Mouse (Mus musculus): ENCODE measurements around the gene Gnmt. TPM values are rescaled to one million over a fixed set of nuclear protein-coding genes. Genes with fewer than 3 reads are reported as not detected.
A peak's percentile ranks its signal among the peaks of the same experiment; 100 is the strongest.

The Gnmt gene
- polyA plus RNA-seq, 1 experiment from 2014 or later, result 0.83 TPM

DNA sequence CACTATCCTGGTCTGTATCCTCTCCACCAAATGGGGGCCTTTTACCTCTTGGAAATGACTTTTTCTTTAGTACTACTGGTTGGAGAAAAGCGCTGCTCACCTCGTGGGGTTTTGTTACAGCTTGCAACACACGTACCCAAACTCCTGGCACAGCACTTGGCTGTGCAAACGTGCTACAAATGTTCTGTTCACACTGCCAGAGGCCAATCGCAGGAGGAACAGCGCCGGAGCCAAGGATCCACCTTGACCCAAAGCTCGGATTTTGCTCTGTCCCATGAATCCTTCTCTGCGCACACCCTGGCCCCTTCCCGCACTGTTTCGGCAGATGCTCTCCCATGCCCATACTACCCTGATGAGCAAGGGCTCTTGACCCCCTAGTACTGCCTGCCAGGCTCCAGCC is 472 bp downstream of the Gnmt start:
- no peak overlapping the region for H3K4me3 ChIP-seq (ENCODE audit: low read depth, low read length)
- H3K27ac ChIP-seq (ENCODE audit: low read length), result no peak overlapping the region
- H3K27me3 ChIP-seq (ENCODE audit: control insufficient read depth, insufficient read depth, low read depth, low read length), result peaks cover 2% of the 10 kb centered on the region; the same call in 1 of the 2 replicates
- no peaks in the 10 kb centered on the region for H3K4me1 ChIP-seq (ENCODE audit: control insufficient read depth, insufficient read depth, low read length)
- no peaks in the 10 kb centered on the region for H3K9me3 ChIP-seq (replicated peaks; ENCODE audit: control insufficient read depth, low read length, poor library complexity, severe bottlenecking)
- ATAC-seq, result no peak
- H3K4me2 ChIP-seq (ENCODE audit: low read length), result no peak overlapping the region
- H3K36me3 ChIP-seq (ENCODE audit: control insufficient read depth, insufficient read depth, low read length), result peaks cover 4% of the 10 kb centered on the region; the same call in 1 of the 2 replicates
- 0 out of 2 replicates have a peak overlapping the region, but pooled peaks have one; percentile 27 for H3K9ac ChIP-seq (ENCODE audit: low read depth, low read length)
- 55% methylated on average over 11 of the region's 11 CpGs for WGBS

GRCm38 (mm10) chr17:46728021-46728420 is 947 bp downstream of the Gnmt start:
- Histone ChIP-seq H3K36me3 (ENCODE audit: control insufficient read depth, insufficient read depth, low read length) (peaks cover 4% of the 10 kb centered on the region; the same call in 1 of the 2 replicates), H3K4me2 (ENCODE audit: low read length) (no peak overlapping the region), H3K9me3 (replicated peaks; ENCODE audit: control insufficient read depth, low read length, poor library complexity, severe bottlenecking) (no peaks in the 10 kb centered on the region), H3K4me1 (ENCODE audit: control insufficient read depth, insufficient read depth, low read length) (no peaks in the 10 kb centered on the region), H3K27ac (ENCODE audit: low read length) (no peak overlapping the region), H3K9ac (ENCODE audit: low read depth, low read length) (no peak overlapping the region), H3K27me3 (ENCODE audit: control insufficient read depth, insufficient read depth, low read depth, low read length) (peaks cover 2% of the 10 kb centered on the region; the same call in 1 of the 2 replicates), H3K4me3 (ENCODE audit: low read depth, low read length) (no peak overlapping the region)
- 40% methylated on average over 6 of the region's 6 CpGs for WGBS
- ATAC-seq, result no peak

DNA sequence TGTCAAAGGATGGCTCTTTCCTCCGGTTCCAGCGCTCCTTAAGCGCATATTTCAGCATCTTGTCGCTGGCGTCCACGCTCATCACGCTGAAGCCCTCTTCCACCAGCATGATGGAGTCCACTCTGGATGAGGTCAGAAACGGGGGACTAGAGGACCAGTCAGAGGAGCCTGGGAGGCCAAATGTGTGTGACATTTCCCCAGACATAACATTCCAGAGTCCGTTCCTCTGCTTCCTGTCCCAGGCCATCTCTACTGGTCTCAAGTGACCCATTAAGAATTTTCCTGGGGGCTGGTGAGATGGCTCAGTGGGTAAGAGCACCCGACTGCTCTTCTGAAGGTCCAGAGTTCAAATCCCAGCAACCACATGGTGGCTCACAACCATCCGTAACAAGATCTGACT is 1.7 kb downstream of the Gnmt start:
- no peaks in the 10 kb centered on the region for H3K9me3 ChIP-seq (replicated peaks; ENCODE audit: control insufficient read depth, low read length, poor library complexity, severe bottlenecking)
- WGBS, result 91% methylated on average over 11 of the region's 11 CpGs
- no peak overlapping the region for H3K9ac ChIP-seq (ENCODE audit: low read depth, low read length)
- H3K27ac ChIP-seq (ENCODE audit: low read length), result no peak overlapping the region
- ATAC-seq, result no peak
- H3K4me2 ChIP-seq (ENCODE audit: low read length), result no peak overlapping the region
- peaks cover 2% of the 10 kb centered on the region; the same call in 1 of the 2 replicates for H3K27me3 ChIP-seq (ENCODE audit: control insufficient read depth, insufficient read depth, low read depth, low read length)
- H3K36me3 ChIP-seq (ENCODE audit: control insufficient read depth, insufficient read depth, low read length), result peaks cover 4% of the 10 kb centered on the region; the same call in 1 of the 2 replicates
- no peak overlapping the region for H3K4me3 ChIP-seq (ENCODE audit: low read depth, low read length)
- H3K4me1 ChIP-seq (ENCODE audit: control insufficient read depth, insufficient read depth, low read length), result no peaks in the 10 kb centered on the region

DNA sequence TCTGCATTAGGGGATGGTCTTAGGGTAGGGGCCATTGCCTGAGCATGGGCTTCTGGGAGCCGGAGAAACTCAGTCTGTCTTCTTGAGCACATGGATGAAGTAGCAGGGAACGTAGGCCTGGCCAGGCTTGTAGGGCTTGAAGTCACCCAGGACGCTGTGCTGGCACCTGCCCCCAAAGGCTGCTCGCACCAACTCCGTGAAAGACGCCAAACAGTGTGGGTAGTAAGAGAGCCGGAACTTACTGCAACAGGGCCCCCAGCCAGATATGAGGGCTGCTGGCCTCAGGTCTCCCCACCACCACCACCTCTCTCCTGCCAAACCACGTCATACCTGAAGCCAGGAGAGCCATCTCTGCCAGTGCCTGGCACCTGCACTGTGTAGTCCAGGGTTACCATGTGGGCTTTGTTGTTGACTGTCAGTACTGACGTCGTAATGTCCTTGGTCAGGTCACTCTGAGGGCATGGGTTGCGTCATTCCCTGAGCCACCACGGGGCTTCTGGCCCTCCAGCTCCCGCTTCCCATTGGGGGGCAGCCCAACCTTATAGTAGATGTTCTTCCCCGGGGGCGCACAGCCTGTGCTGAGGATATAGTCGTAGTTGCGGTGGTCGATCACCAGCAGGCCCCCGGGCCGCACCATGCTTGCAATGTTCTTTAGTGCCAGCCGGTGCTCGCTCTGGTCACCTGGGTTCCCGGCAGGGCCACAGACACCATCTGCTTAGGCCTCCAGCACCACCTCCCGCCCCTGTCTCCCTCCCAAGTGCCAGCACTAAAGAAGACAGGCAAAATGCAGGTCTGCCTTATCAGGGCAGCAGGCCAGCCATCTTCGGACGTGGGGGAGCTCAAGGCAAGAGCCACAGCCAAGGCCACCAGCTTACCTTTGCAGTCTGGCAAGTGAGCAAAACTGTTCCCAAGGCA is 3.0 kb downstream of the Gnmt start:
- no peak for ATAC-seq

GRCm38 (mm10) chr17:46725273-46725672 is 3.7 kb downstream of the Gnmt start:
- H3K9ac ChIP-seq (ENCODE audit: low read depth, low read length), result no peak overlapping the region
- H3K36me3 ChIP-seq (ENCODE audit: control insufficient read depth, insufficient read depth, low read length), result peaks cover 6% of the 10 kb centered on the region; the same call in 1 of the 2 replicates
- H3K9me3 ChIP-seq (replicated peaks; ENCODE audit: control insufficient read depth, low read length, poor library complexity, severe bottlenecking), result no peaks in the 10 kb centered on the region
- H3K4me2 ChIP-seq (ENCODE audit: low read length), result no peak overlapping the region
- 44% methylated on average over 9 of the region's 9 CpGs for WGBS
- no peak overlapping the region for H3K27ac ChIP-seq (ENCODE audit: low read length)
- no peak for ATAC-seq
- no peak overlapping the region for H3K4me3 ChIP-seq (ENCODE audit: low read depth, low read length)
- H3K4me1 ChIP-seq (ENCODE audit: control insufficient read depth, insufficient read depth, low read length), result no peaks in the 10 kb centered on the region
- H3K27me3 ChIP-seq (ENCODE audit: control insufficient read depth, insufficient read depth, low read depth, low read length), result peaks cover 2% of the 10 kb centered on the region; the same call in 1 of the 2 replicates

More for the DNA sequence above, 3.0 kb downstream of the Gnmt start:
- H3K4me1 ChIP-seq (ENCODE audit: control insufficient read depth, insufficient read depth, low read length), result no peaks in the 10 kb centered on the region
- H3K27ac ChIP-seq (ENCODE audit: low read length), result no peak overlapping the region
- no peaks in the 10 kb centered on the region for H3K9me3 ChIP-seq (replicated peaks; ENCODE audit: control insufficient read depth, low read length, poor library complexity, severe bottlenecking)
- H3K36me3 ChIP-seq (ENCODE audit: control insufficient read depth, insufficient read depth, low read length), result peaks cover 4% of the 10 kb centered on the region; the same call in 1 of the 2 replicates
- 94% methylated on average over 26 of the region's 26 CpGs for WGBS
- H3K27me3 ChIP-seq (ENCODE audit: control insufficient read depth, insufficient read depth, low read depth, low read length), result peaks cover 2% of the 10 kb centered on the region; the same call in 1 of the 2 replicates
- no peak overlapping the region for H3K9ac ChIP-seq (ENCODE audit: low read depth, low read length)
- no peak overlapping the region for H3K4me3 ChIP-seq (ENCODE audit: low read depth, low read length)
- H3K4me2 ChIP-seq (ENCODE audit: low read length), result no peak overlapping the region

- Histone ChIP-seq H3K4me1 (ENCODE audit: control insufficient read depth, insufficient read depth, low read length) (no peaks in the 10 kb centered on the region), H3K4me3 (ENCODE audit: low read depth, low read length) (no peak overlapping the region), H3K9me3 (replicated peaks; ENCODE audit: control insufficient read depth, low read length, poor library complexity, severe bottlenecking) (no peaks in the 10 kb centered on the region), H3K4me2 (ENCODE audit: low read length) (no peak overlapping the region), H3K27ac (ENCODE audit: low read length) (no peak overlapping the region), H3K27me3 (ENCODE audit: control insufficient read depth, insufficient read depth, low read depth, low read length) (peaks cover 2% of the 10 kb centered on the region; the same call in 1 of the 2 replicates), H3K9ac (ENCODE audit: low read depth, low read length) (no peak overlapping the region), H3K36me3 (ENCODE audit: control insufficient read depth, insufficient read depth, low read length) (peaks cover 6% of the 10 kb centered on the region; the same call in 1 of the 2 replicates)
- ATAC-seq, result no peak
- 82% methylated on average over 19 of the region's 20 CpGs for WGBS
Measured at GRCm38 (mm10) chr17:46724477-46725084, 4.4 kb downstream of the Gnmt start.

GRCm38 (mm10) chr17:46721077-46721476 is 7.9 kb downstream of the Gnmt start:
- Histone ChIP-seq H3K27me3 (ENCODE audit: control insufficient read depth, insufficient read depth, low read depth, low read length) (no peaks in the 10 kb centered on the region), H3K4me1 (ENCODE audit: control insufficient read depth, insufficient read depth, low read length) (no peaks in the 10 kb centered on the region), H3K9ac (ENCODE audit: low read depth, low read length) (no peak overlapping the region), H3K4me3 (ENCODE audit: low read depth, low read length) (no peak overlapping the region), H3K9me3 (replicated peaks; ENCODE audit: control insufficient read depth, low read length, poor library complexity, severe bottlenecking) (no peaks in the 10 kb centered on the region), H3K27ac (ENCODE audit: low read length) (no peak overlapping the region), H3K36me3 (ENCODE audit: control insufficient read depth, insufficient read depth, low read length) (peaks cover 15% of the 10 kb centered on the region), H3K4me2 (ENCODE audit: low read length) (no peak overlapping the region)
- no peak for ATAC-seq
- 91% methylated on average over 7 of the region's 7 CpGs for WGBS

GRCm38 (mm10) chr17:46714756-46715481 is 14.0 kb downstream of the Gnmt start:
- no peak for ATAC-seq
- H3K36me3 ChIP-seq (ENCODE audit: control insufficient read depth, insufficient read depth, low read length), result peaks cover 11% of the 10 kb centered on the region
- WGBS, result 96% methylated on average over 11 of the region's 11 CpGs

More at GRCm38 (mm10) chr17:46714756-46715481, 14.0 kb downstream of the Gnmt start:
- Histone ChIP-seq H3K9me3 (replicated peaks; ENCODE audit: control insufficient read depth, low read length, poor library complexity, severe bottlenecking) (no peaks in the 10 kb centered on the region), H3K27ac (ENCODE audit: low read length) (no peak overlapping the region), H3K27me3 (ENCODE audit: control insufficient read depth, insufficient read depth, low read depth, low read length) (no peaks in the 10 kb centered on the region), H3K4me1 (ENCODE audit: control insufficient read depth, insufficient read depth, low read length) (peaks cover 13% of the 10 kb centered on the region), H3K4me2 (ENCODE audit: low read length) (no peak overlapping the region), H3K4me3 (ENCODE audit: low read depth, low read length) (no peak overlapping the region), H3K9ac (ENCODE audit: low read depth, low read length) (no peak overlapping the region)

Measured in midbrain, embryonic 16.5 days (tissue).